Mouse (Mus musculus) skeletal muscle tissue, adult 2 months (tissue): Measurements from ENCODE around the gene Spry1.
A peak's percentile ranks its signal among the peaks of the same experiment; 100 is the strongest.
"Not testable (repeated sequence)": the region's sequence is repeated elsewhere in the genome, so short reads cannot be mapped to it uniquely, and the experiment has no call there.

ENCODE experiments used
- DNase-seq: peaks from one replicate; pipeline ENCODE4 v3.0.0-alpha.2; 2012; ENCODE audit warnings: low read depth, low spot score

Spry1 gene

GRCm38 (mm10) chr3:37639690-37640089 lies at the start of gene Spry1:
Spry1 (plus strand) TSS chr3:37639947.
- peak; percentile 89 for DNase-seq

GRCm38 (mm10) chr3:37595721-37596120 lies 44.0 kb upstream of the Spry1 start:
- DNase-seq: peak; percentile 19

- DNase-seq: no peak
Measured at GRCm38 (mm10) chr3:37596519-37596918, 43.2 kb upstream of the Spry1 start.

GRCm38 (mm10) chr3:37597200-37597599 lies 42.5 kb upstream of the Spry1 start:
- DNase-seq: no peak

GRCm38 (mm10) chr3:37599641-37600040 lies 40.1 kb upstream of the Spry1 start:
- DNase-seq: not testable (repeated sequence)

GRCm38 (mm10) chr3:37602356-37602755 lies 37.4 kb upstream of the Spry1 start:
- DNase-seq: no peak

- DNase-seq: no peak
Measured at GRCm38 (mm10) chr3:37602890-37603289, 36.9 kb upstream of the Spry1 start.

- DNase-seq: no peak
Measured at GRCm38 (mm10) chr3:37603541-37603940, 36.2 kb upstream of the Spry1 start.

- DNase-seq: peak; percentile 32
Measured at GRCm38 (mm10) chr3:37604976-37605875, 34.5 kb upstream of the Spry1 start.

- DNase-seq: no peak
Measured at GRCm38 (mm10) chr3:37605876-37606238, 33.9 kb upstream of the Spry1 start.

- no peak for DNase-seq
Measured at GRCm38 (mm10) chr3:37608926-37609325, 30.8 kb upstream of the Spry1 start.

- DNase-seq: no peak
Measured at GRCm38 (mm10) chr3:37610670-37611069, 29.1 kb upstream of the Spry1 start.

GRCm38 (mm10) chr3:37613722-37614121 lies 26.0 kb upstream of the Spry1 start:
- DNase-seq: peak; percentile 19

GRCm38 (mm10) chr3:37614878-37615650 lies 24.7 kb upstream of the Spry1 start:
- no peak for DNase-seq

- no peak for DNase-seq
Measured at GRCm38 (mm10) chr3:37616586-37617547, 22.9 kb upstream of the Spry1 start.

GRCm38 (mm10) chr3:37632246-37632645 lies 7.5 kb upstream of the Spry1 start:
- no peak for DNase-seq

GRCm38 (mm10) chr3:37632751-37633150 lies 7.0 kb upstream of the Spry1 start:
- no peak for DNase-seq

GRCm38 (mm10) chr3:37634648-37635047 lies 5.1 kb upstream of the Spry1 start:
- no peak for DNase-seq

- no peak for DNase-seq
Measured at GRCm38 (mm10) chr3:37636921-37637320, 2.8 kb upstream of the Spry1 start.

GRCm38 (mm10) chr3:37640162-37640721 lies 495 bp downstream of the Spry1 start:
- DNase-seq: peak; percentile 28

GRCm38 (mm10) chr3:37640810-37641209 lies 1.1 kb downstream of the Spry1 start:
- peak; percentile 54 for DNase-seq
